Mouse (Mus musculus) embryonic fibroblast, embryonic 13.5 days (primary cell): Measurements from ENCODE around the gene Twf1. TPM values are rescaled to one million over a fixed set of nuclear protein-coding genes. Genes with fewer than 3 reads are reported as not detected.
A peak's percentile ranks its signal among the peaks of the same experiment; 100 is the strongest.

Experiments used
- H3K27ac ChIP-seq: 2 replicates; pipeline ENCODE4 v1.5.1; 2012; ENCODE audit warnings: low read length, control low read depth, inconsistent platforms; ENCODE audit not compliant: insufficient read depth
- H3K4me1 ChIP-seq: 2 replicates; pipeline ENCODE4 v1.6.1; 2011; ENCODE audit warnings: low read length; ENCODE audit not compliant: control insufficient read depth, insufficient read depth
- H3K4me3 ChIP-seq: 2 replicates; pipeline ENCODE4 v1.5.1; 2011; ENCODE audit warnings: mild to moderate bottlenecking, control low read depth, low read length; ENCODE audit not compliant: insufficient read depth
- CTCF ChIP-seq: IDR thresholded peaks from 2 replicates; pipeline ENCODE4 v1.5.1; 2011; ENCODE audit warnings: mild to moderate bottlenecking, control low read depth, low read length, moderate library complexity, borderline replicate concordance; ENCODE audit not compliant: insufficient read depth
- POLR2A ChIP-seq: IDR thresholded peaks from 2 replicates; pipeline ENCODE4 v1.6.1; 2011; ENCODE audit warnings: low read depth, mild to moderate bottlenecking, control low read depth, low read length, moderate library complexity
- polyA plus RNA-seq: library from polyadenylated mRNA; stranded (reverse); fragments of >200 nt; gene quantifications from 2 replicates; pipeline ENCODE4 v1.2.4, GENCODE M21; 2011; ENCODE audit warnings: low read depth; ENCODE audit not compliant: missing spikeins, insufficient read length

Twf1 gene
- polyA plus RNA-seq, 1 experiment = 197 TPM

GRCm38 (mm10) chr15:94607768-94608167 is 18.1 kb upstream of the Twf1 start:
- H3K4me3 ChIP-seq = no peak overlapping the region
- no peaks in the 10 kb centered on the region for H3K4me1 ChIP-seq
- no peak overlapping the region for H3K27ac ChIP-seq
- no peak for TF ChIP-seq POLR2A

- Histone ChIP-seq H3K27ac (no peak overlapping the region), H3K4me1 (no peaks in the 10 kb centered on the region), H3K4me3 (no peak overlapping the region)
- TF ChIP-seq CTCF (no peak), POLR2A (no peak)
Observed at GRCm38 (mm10) chr15:94602441-94602840, 12.8 kb upstream of the Twf1 start.

- H3K4me3 ChIP-seq = no peak overlapping the region
- no peak overlapping the region for H3K27ac ChIP-seq
- H3K4me1 ChIP-seq = no peaks in the 10 kb centered on the region
- TF ChIP-seq CTCF (peak; percentile 50; the same call in 1 of the 2 replicates), POLR2A (no peak)
Observed at GRCm38 (mm10) chr15:94601339-94601738, 11.7 kb upstream of the Twf1 start.

- H3K4me3 ChIP-seq = no peak overlapping the region
- H3K27ac ChIP-seq = no peak overlapping the region
- no peaks in the 10 kb centered on the region for H3K4me1 ChIP-seq
- TF ChIP-seq CTCF (no peak), POLR2A (no peak)
Observed at GRCm38 (mm10) chr15:94600145-94600707, 10.5 kb upstream of the Twf1 start.

GRCm38 (mm10) chr15:94593586-94593985 is 3.9 kb upstream of the Twf1 start:
- Histone ChIP-seq H3K4me1 (no peaks in the 10 kb centered on the region), H3K4me3 (no peak overlapping the region), H3K27ac (no peak overlapping the region)
- TF ChIP-seq CTCF = no peak

GRCm38 (mm10) chr15:94591356-94591755 is 1.7 kb upstream of the Twf1 start:
- no peak for TF ChIP-seq CTCF
- TF ChIP-seq POLR2A = no peak
- Histone ChIP-seq H3K4me3 (no peak overlapping the region), H3K27ac (no peak overlapping the region), H3K4me1 (no peaks in the 10 kb centered on the region; the same call in none of the 2 replicates)

GRCm38 (mm10) chr15:94590083-94590482 is 394 bp upstream of the Twf1 start:
- TF ChIP-seq POLR2A = peak; percentile 24
- no peak for TF ChIP-seq CTCF
- H3K27ac ChIP-seq = no peak overlapping the region

GRCm38 (mm10) chr15:94587826-94588715 is 1.6 kb downstream of the Twf1 start:
- TF ChIP-seq POLR2A (no peak), CTCF (no peak)
- Histone ChIP-seq H3K4me1 (no peaks in the 10 kb centered on the region; the same call in none of the 2 replicates), H3K4me3 (peak overlapping the region; percentile 21; the same call in 1 of the 2 replicates), H3K27ac (no peak overlapping the region)

More at GRCm38 (mm10) chr15:94590083-94590482, 394 bp upstream of the Twf1 start:
- Histone ChIP-seq H3K4me1 (no peaks in the 10 kb centered on the region; the same call in none of the 2 replicates), H3K4me3 (peak overlapping the region; percentile 14; the same call in 1 of the 2 replicates)

- TF ChIP-seq CTCF = no peak
- TF ChIP-seq POLR2A = no peak
- H3K27ac ChIP-seq = no peak overlapping the region
- no peak overlapping the region for H3K4me3 ChIP-seq
- no peaks in the 10 kb centered on the region; the same call in none of the 2 replicates for H3K4me1 ChIP-seq
Observed at GRCm38 (mm10) chr15:94584738-94585137, 5.0 kb downstream of the Twf1 start.

GRCm38 (mm10) chr15:94583153-94583552 is 6.5 kb downstream of the Twf1 start:
- TF ChIP-seq POLR2A = no peak
- no peak for TF ChIP-seq CTCF
- Histone ChIP-seq H3K4me3 (no peak overlapping the region), H3K27ac (no peak overlapping the region), H3K4me1 (no peaks in the 10 kb centered on the region; the same call in none of the 2 replicates)
